Mouse (Mus musculus) hindbrain, embryonic 12.5 days (tissue): ENCODE data around the gene Stat3. TPM values are rescaled to one million over a fixed set of nuclear protein-coding genes. Genes with fewer than 3 reads are reported as not detected.

Source experiments
- ATAC-seq: fragments of 200-750 bp; cut with Nextera tagmentation; 2 replicates; pipeline ENCODE4 v1.8.0; 2017; ENCODE audit warnings: moderate TSS enrichment; ENCODE audit not compliant: low FRiP score
- H3K27ac ChIP-seq: fragments of 300-500 bp; sonication (generic); 2 replicates; pipeline ENCODE4 v1.5.1; 2016; ENCODE audit warnings: mild to moderate bottlenecking
- H3K27me3 ChIP-seq: fragments of 300-500 bp; sonication (generic); 2 replicates; pipeline ENCODE4 v1.6.1; 2016; ENCODE audit warnings: mild to moderate bottlenecking
- H3K36me3 ChIP-seq: fragments of 300-500 bp; sonication (generic); 2 replicates; pipeline ENCODE4 v1.6.1; 2016; ENCODE audit warnings: mild to moderate bottlenecking
- H3K4me1 ChIP-seq: fragments of 300-500 bp; sonication (generic); 2 replicates; pipeline ENCODE4 v1.6.1; 2016
- H3K4me2 ChIP-seq: fragments of 300-500 bp; sonication (generic); replicated peaks from 2 replicates; pipeline ENCODE4 v1.6.1; 2016; ENCODE audit warnings: mild to moderate bottlenecking
- H3K4me3 ChIP-seq: fragments of 300-500 bp; sonication (generic); 2 replicates; pipeline ENCODE4 v1.5.1; 2016; ENCODE audit warnings: mild to moderate bottlenecking
- H3K9ac ChIP-seq: fragments of 300-500 bp; sonication (generic); 2 replicates; pipeline ENCODE4 v1.6.1; 2016; ENCODE audit warnings: mild to moderate bottlenecking, moderate library complexity
- H3K9me3 ChIP-seq: fragments of 300-500 bp; sonication (generic); replicated peaks from 2 replicates; pipeline ENCODE4 v1.6.1; 2016; ENCODE audit warnings: mild to moderate bottlenecking
- WGBS: fragments of 180-500 bp; shearing (Covaris S2); methylation state at CpG from one replicate; pipeline ENCODE4 v1.1.7; 2016; 5-methylcytosine and 5-hydroxymethylcytosine counted together
- polyA plus RNA-seq: library from polyadenylated mRNA; unstranded; fragments of >200 nt; fragmentation: Nextera tagmentation; extraction: Ambion mirVana; gene quantifications from 2 replicates; pipeline ENCODE4 v1.2.1, GENCODE M21; 2016

Gene Stat3
- polyA plus RNA-seq, 1 experiment from 2014 or later, result 41.4 TPM

DNA sequence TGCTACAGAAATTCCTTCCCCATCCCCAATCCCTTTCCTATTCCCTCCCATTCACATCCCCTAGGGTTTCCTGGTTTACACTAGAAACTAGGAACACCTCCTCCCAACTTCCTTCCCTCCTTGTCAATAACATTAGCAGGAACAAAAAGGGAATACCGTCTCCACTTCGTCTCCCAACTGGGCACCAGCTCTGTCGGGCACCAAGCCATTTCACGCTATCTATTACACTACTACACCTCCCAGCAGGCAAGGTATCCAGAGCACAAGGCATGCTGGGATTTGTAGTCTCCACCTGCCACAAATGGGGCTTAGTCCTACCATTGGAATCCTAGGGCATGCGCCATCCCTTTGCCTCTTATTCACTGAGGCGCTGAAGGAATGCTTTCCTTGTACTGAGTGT lies 21.2 kb upstream of the Stat3 start:
- Histone ChIP-seq H3K9me3 (no peaks in the 10 kb centered on the region), H3K4me2 (peak overlapping the region; percentile 19; the same call in 1 of the 2 replicates), H3K27me3 (peaks cover 49% of the 10 kb centered on the region), H3K4me3 (no peak overlapping the region), H3K4me1 (peaks cover 10% of the 10 kb centered on the region), H3K9ac (no peak overlapping the region), H3K27ac (no peak overlapping the region), H3K36me3 (no peaks in the 10 kb centered on the region)
- peak; percentile 64; the same call in 1 of the 2 replicates for ATAC-seq
- WGBS, result 11% methylated on average over 6 of the region's 6 CpGs

GRCm38 (mm10) chr11:100959826-100960225 lies 20.5 kb upstream of the Stat3 start:
- no peak overlapping the region for H3K27ac ChIP-seq
- no peaks in the 10 kb centered on the region for H3K36me3 ChIP-seq
- no peak overlapping the region for H3K9ac ChIP-seq
- H3K9me3 ChIP-seq, result no peaks in the 10 kb centered on the region
- H3K4me1 ChIP-seq, result peaks cover 10% of the 10 kb centered on the region
- no peak overlapping the region for H3K4me3 ChIP-seq
- no peak for ATAC-seq
- 33% methylated on average over 3 of the region's 3 CpGs for WGBS
- H3K27me3 ChIP-seq, result peaks cover 42% of the 10 kb centered on the region
- H3K4me2 ChIP-seq, result no peak overlapping the region

DNA sequence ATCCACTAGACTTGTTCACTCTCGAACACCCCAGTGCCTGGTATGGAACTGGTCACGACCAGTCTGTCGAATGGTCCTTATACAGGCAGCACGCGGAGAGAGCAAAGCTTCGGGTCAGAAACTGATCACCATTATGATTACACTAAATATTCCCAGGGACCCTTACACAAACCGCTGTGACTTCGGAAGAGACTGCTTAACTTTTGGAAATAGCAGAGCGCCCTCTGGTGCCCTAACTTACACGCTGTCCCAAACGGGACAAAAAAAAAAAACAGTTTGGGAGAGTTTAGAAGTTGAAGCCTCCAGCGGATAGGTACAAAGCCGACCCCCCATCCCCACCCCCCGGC lies 20.1 kb upstream of the Stat3 start:
- Histone ChIP-seq H3K9me3 (no peaks in the 10 kb centered on the region), H3K4me2 (peak overlapping the region; percentile 42), H3K27me3 (peaks cover 38% of the 10 kb centered on the region), H3K36me3 (no peaks in the 10 kb centered on the region), H3K9ac (0 out of 2 replicates have a peak overlapping the region, but pooled peaks have one; percentile 13), H3K4me1 (peaks cover 10% of the 10 kb centered on the region), H3K4me3 (peak overlapping the region; percentile 27; the same call in 1 of the 2 replicates), H3K27ac (no peak overlapping the region)
- ATAC-seq, result no peak
- 4% methylated on average over 14 of the region's 14 CpGs for WGBS

GRCm38 (mm10) chr11:100958613-100959463 lies 19.5 kb upstream of the Stat3 start:
- Histone ChIP-seq H3K27ac (no peak overlapping the region), H3K4me2 (peak overlapping the region; percentile 42), H3K4me1 (peaks cover 10% of the 10 kb centered on the region), H3K4me3 (peak overlapping the region; percentile 27), H3K36me3 (no peaks in the 10 kb centered on the region), H3K9ac (0 out of 2 replicates have a peak overlapping the region, but pooled peaks have one; percentile 13), H3K27me3 (peaks cover 37% of the 10 kb centered on the region), H3K9me3 (no peaks in the 10 kb centered on the region)
- WGBS, result 8% methylated on average over 76 of the region's 76 CpGs
- ATAC-seq, result no peak

- 40% methylated on average over 6 of the region's 6 CpGs for WGBS
- H3K4me3 ChIP-seq, result no peak overlapping the region
- no peak overlapping the region for H3K27ac ChIP-seq
- H3K9me3 ChIP-seq, result no peaks in the 10 kb centered on the region
- ATAC-seq, result no peak
- H3K4me2 ChIP-seq, result no peak overlapping the region
- H3K9ac ChIP-seq, result no peak overlapping the region
- peaks cover 10% of the 10 kb centered on the region for H3K4me1 ChIP-seq
- no peaks in the 10 kb centered on the region for H3K36me3 ChIP-seq
- peaks cover 37% of the 10 kb centered on the region for H3K27me3 ChIP-seq
Measured at GRCm38 (mm10) chr11:100957915-100958469, 18.7 kb upstream of the Stat3 start.

GRCm38 (mm10) chr11:100957244-100957643 lies 17.9 kb upstream of the Stat3 start:
- no peak overlapping the region for H3K4me2 ChIP-seq
- 2% methylated on average over 5 of the region's 5 CpGs for WGBS
- H3K4me1 ChIP-seq, result peaks cover 11% of the 10 kb centered on the region
- H3K9ac ChIP-seq, result no peak overlapping the region
- no peak overlapping the region for H3K27ac ChIP-seq
- H3K9me3 ChIP-seq, result no peaks in the 10 kb centered on the region
- ATAC-seq, result no peak
- H3K36me3 ChIP-seq, result no peaks in the 10 kb centered on the region
- H3K27me3 ChIP-seq, result peaks cover 37% of the 10 kb centered on the region
- no peak overlapping the region for H3K4me3 ChIP-seq

GRCm38 (mm10) chr11:100949540-100949939 lies 10.2 kb upstream of the Stat3 start:
- H3K4me1 ChIP-seq, result peaks cover 3% of the 10 kb centered on the region; the same call in 1 of the 2 replicates
- WGBS, result 100% methylated on average over 1 of the region's 1 CpGs
- no peak overlapping the region for H3K27ac ChIP-seq
- H3K36me3 ChIP-seq, result 0 out of 2 replicates have a peak, but pooled peaks cover 2% of the 10 kb centered on the region
- no peaks in the 10 kb centered on the region for H3K27me3 ChIP-seq
- peaks cover 7% of the 10 kb centered on the region; the same call in 1 of the 2 replicates for H3K9me3 ChIP-seq
- ATAC-seq, result no peak
- H3K9ac ChIP-seq, result no peak overlapping the region
- H3K4me3 ChIP-seq, result no peak overlapping the region
- H3K4me2 ChIP-seq, result no peak overlapping the region

- Histone ChIP-seq H3K9ac (no peak overlapping the region), H3K27me3 (no peaks in the 10 kb centered on the region), H3K9me3 (peaks cover 7% of the 10 kb centered on the region; the same call in 1 of the 2 replicates), H3K36me3 (0 out of 2 replicates have a peak, but pooled peaks cover 2% of the 10 kb centered on the region), H3K4me2 (no peak overlapping the region), H3K4me1 (peaks cover 3% of the 10 kb centered on the region; the same call in 1 of the 2 replicates), H3K4me3 (no peak overlapping the region), H3K27ac (no peak overlapping the region)
- ATAC-seq, result no peak
- 56% methylated on average over 4 of the region's 4 CpGs for WGBS
Measured at GRCm38 (mm10) chr11:100948317-100948716, 9.0 kb upstream of the Stat3 start.

- Histone ChIP-seq H3K4me1 (peaks cover 3% of the 10 kb centered on the region; the same call in 1 of the 2 replicates), H3K9me3 (peaks cover 7% of the 10 kb centered on the region; the same call in 1 of the 2 replicates), H3K9ac (no peak overlapping the region), H3K4me2 (no peak overlapping the region), H3K36me3 (0 out of 2 replicates have a peak, but pooled peaks cover 2% of the 10 kb centered on the region), H3K4me3 (no peak overlapping the region), H3K27ac (no peak overlapping the region), H3K27me3 (no peaks in the 10 kb centered on the region)
- ATAC-seq, result no peak
Measured at GRCm38 (mm10) chr11:100947548-100947947, 8.2 kb upstream of the Stat3 start.

GRCm38 (mm10) chr11:100946862-100947261 lies 7.5 kb upstream of the Stat3 start:
- 43% methylated on average over 4 of the region's 4 CpGs for WGBS
- Histone ChIP-seq H3K4me2 (no peak overlapping the region), H3K27me3 (no peaks in the 10 kb centered on the region), H3K4me1 (no peaks in the 10 kb centered on the region; the same call in 1 of the 2 replicates), H3K27ac (no peak overlapping the region), H3K4me3 (no peak overlapping the region), H3K36me3 (0 out of 2 replicates have a peak, but pooled peaks cover 2% of the 10 kb centered on the region), H3K9ac (no peak overlapping the region), H3K9me3 (peaks cover 7% of the 10 kb centered on the region; the same call in 1 of the 2 replicates)
- ATAC-seq, result no peak

GRCm38 (mm10) chr11:100942388-100942787 lies 3.0 kb upstream of the Stat3 start:
- Histone ChIP-seq H3K4me2 (no peak overlapping the region), H3K4me3 (no peak overlapping the region), H3K4me1 (peaks cover 9% of the 10 kb centered on the region), H3K27me3 (no peaks in the 10 kb centered on the region), H3K27ac (no peak overlapping the region), H3K9me3 (peaks cover 7% of the 10 kb centered on the region; the same call in 1 of the 2 replicates), H3K9ac (no peak overlapping the region), H3K36me3 (0 out of 2 replicates have a peak, but pooled peaks cover 2% of the 10 kb centered on the region)
- WGBS, result 88% methylated on average over 1 of the region's 1 CpGs
- ATAC-seq, result no peak

DNA sequence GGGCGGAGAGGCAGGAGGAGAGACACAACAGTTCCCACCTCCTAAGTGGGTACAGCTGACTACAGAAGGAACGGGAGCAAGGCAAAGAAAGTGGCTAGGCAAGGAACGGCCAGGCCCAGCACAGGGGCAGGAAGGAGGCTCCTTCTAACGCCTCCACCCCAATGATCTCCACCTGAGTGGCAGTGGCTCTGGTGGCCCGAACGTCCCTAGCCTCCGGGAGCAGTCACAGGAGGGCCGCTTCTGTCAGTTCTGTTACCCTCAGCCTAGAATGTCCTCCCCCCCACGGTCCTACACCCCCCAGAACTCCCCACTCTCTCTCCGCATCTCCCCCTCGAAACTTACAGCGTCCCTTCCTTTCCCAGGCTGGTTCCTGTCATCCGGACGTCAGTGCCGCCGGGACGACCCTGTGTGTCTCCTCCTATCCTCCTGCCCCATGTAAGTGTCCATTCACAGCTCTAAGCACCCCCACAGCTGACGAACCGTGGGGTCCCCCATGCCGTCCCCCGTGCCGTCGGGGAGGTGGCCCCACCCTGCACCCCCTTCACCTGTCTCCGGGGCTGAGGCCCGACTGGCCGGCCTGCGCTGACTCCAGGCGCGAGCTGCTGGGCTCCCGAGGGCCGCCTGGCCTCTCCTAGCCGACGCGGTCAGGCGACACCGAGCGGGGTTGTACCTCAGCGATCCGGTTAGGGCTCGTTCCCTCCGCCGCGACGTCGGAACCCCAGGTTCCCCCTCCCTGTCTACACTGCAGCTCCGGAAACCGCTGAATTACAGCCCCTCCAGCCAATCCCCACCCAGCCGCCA lies 429 bp downstream of the Stat3 start:
- peak overlapping the region; percentile 75 for H3K9ac ChIP-seq
- no peaks in the 10 kb centered on the region for H3K9me3 ChIP-seq
- no peaks in the 10 kb centered on the region for H3K27me3 ChIP-seq
- peak overlapping the region; percentile 69 for H3K27ac ChIP-seq
- WGBS, result under 1% methylated on average over 47 of the region's 48 CpGs
- ATAC-seq, result peak; percentile 64
- H3K4me2 ChIP-seq, result peak overlapping the region; percentile 69
- peaks cover 14% of the 10 kb centered on the region for H3K4me1 ChIP-seq
- H3K36me3 ChIP-seq, result no peaks in the 10 kb centered on the region
- H3K4me3 ChIP-seq, result peak overlapping the region; percentile 77
